Mouse (Mus musculus): ENCODE results near the gene Ctsz. TPM values are rescaled to one million over a fixed set of nuclear protein-coding genes. Genes with fewer than 3 reads are reported as not detected.

Ctsz gene
- total and polyA plus RNA-seq, 3 experiments: 141 to 417 (median 219) TPM

- DNase-seq (ENCODE audit: extremely low read depth): no peak
- no peak overlapping the region for H3K4me3 ChIP-seq (replicated peaks in 1 of 3; ENCODE audit: low read depth in 2 of 3, low read length in 2 of 3, poor library complexity in 1 of 3)
- H3K9ac ChIP-seq (ENCODE audit: insufficient read depth, low read depth): no peak overlapping the region
- no peaks in the 10 kb centered on the region for H3K36me3 ChIP-seq (replicated peaks in 1 of 2; ENCODE audit: control insufficient read depth in 1 of 2, insufficient read depth in 1 of 2, low read length in 1 of 2)
- in situ Hi-C loops (cut with MboI; ENCODE audit: low pct_ligation_motif_present, low pct_unique_long_range_greater_than_20kb, low sequenced_read_pairs) (no loop called here), dilution Hi-C loops (cut with MboI; ENCODE audit: extremely low pct_ligation_motif_present, extremely low pct_unique_long_range_greater_than_20kb, low sequenced_read_pairs) (no loop called here)
- H3K4me2 ChIP-seq (ENCODE audit: insufficient read depth, low read depth, poor library complexity, severe bottlenecking): no peak overlapping the region
- no peak overlapping the region for H3K27ac ChIP-seq (ENCODE audit: insufficient read depth, low read depth)
- TF ChIP-seq ZC3H11A (IDR thresholded peaks at IDR 0.05; ENCODE audit: low read depth, low read length) (no peak), SIN3A (IDR thresholded peaks at IDR 0.05; ENCODE audit: low read length) (no peak), CHD2 (IDR thresholded peaks at IDR 0.05; ENCODE audit: low read length) (no peak), ELF1 (IDR thresholded peaks at IDR 0.05; ENCODE audit: low read depth, low read length) (no peak), MAX (IDR thresholded peaks at IDR 0.05; ENCODE audit: low read length) (no peak), GABPA (IDR thresholded peaks at IDR 0.05; ENCODE audit: insufficient replicate concordance, low read depth, low read length) (no peak), JUND (conservative IDR thresholded peaks at IDR 0.05; ENCODE audit: low read depth, low read length) (no peak), ETS1 (conservative IDR thresholded peaks at IDR 0.05; ENCODE audit: low read depth, low read length) (no peak), KAT2A (IDR thresholded peaks at IDR 0.05; ENCODE audit: insufficient replicate concordance, low read length) (no peak), MAFK (IDR thresholded peaks at IDR 0.05; ENCODE audit: insufficient replicate concordance, low read length) (no peak), JUN (IDR thresholded peaks at IDR 0.05; ENCODE audit: insufficient read depth, low read depth, low read length) (no peak), MXI1 (IDR thresholded peaks at IDR 0.05; ENCODE audit: low read depth, low read length) (no peak), RAD21 (IDR thresholded peaks at IDR 0.05; ENCODE audit: low read depth, low read length) (no peak), RCOR1 (conservative IDR thresholded peaks at IDR 0.05; ENCODE audit: low read depth, low read length) (no peak)
- peaks cover 0 to 7% of the 10 kb centered on the region in 2 experiments; a peak in 2 of 4 replicates for H3K4me1 ChIP-seq (ENCODE audit: control insufficient read depth in 1 of 2, insufficient read depth in 2 of 2)
- H3K27me3 ChIP-seq (replicated peaks): no peaks in the 10 kb centered on the region
- no peaks in the 10 kb centered on the region for H3K79me2 ChIP-seq (replicated peaks; ENCODE audit: control insufficient read depth, extremely low read depth, insufficient read depth, poor library complexity, severe bottlenecking)
- H3K9me3 ChIP-seq (replicated peaks; ENCODE audit: low read length): no peaks in the 10 kb centered on the region
Observed at GRCm38 (mm10) chr2:174391936-174392335, 46.9 kb downstream of the Ctsz start.

- TF ChIP-seq USF2 (conservative IDR thresholded peaks at IDR 0.05; ENCODE audit: low read depth, low read length) (no peak), JUN (IDR thresholded peaks at IDR 0.05; ENCODE audit: insufficient read depth, low read depth, low read length) (no peak), HCFC1 (IDR thresholded peaks at IDR 0.05; ENCODE audit: low read depth, low read length) (no peak), CTCF (conservative IDR thresholded peaks at IDR 0.05 in 1 of 2, IDR thresholded peaks at IDR 0.05 in 1 of 2; ENCODE audit: low read depth in 2 of 2, low read length in 2 of 2) (no peak), MAX (IDR thresholded peaks at IDR 0.05; ENCODE audit: low read length) (no peak)
- no peak overlapping the region for H3K4me3 ChIP-seq (replicated peaks in 1 of 3; ENCODE audit: low read depth in 2 of 3, low read length in 2 of 3, poor library complexity in 1 of 3)
- H3K27me3 ChIP-seq (replicated peaks): no peaks in the 10 kb centered on the region
- dilution Hi-C loops (cut with MboI; ENCODE audit: extremely low pct_ligation_motif_present, extremely low pct_unique_long_range_greater_than_20kb, low sequenced_read_pairs): no loop called here
- H3K27ac ChIP-seq (ENCODE audit: insufficient read depth, low read depth): no peak overlapping the region
- H3K9me3 ChIP-seq (replicated peaks; ENCODE audit: low read length): no peaks in the 10 kb centered on the region
- H3K4me2 ChIP-seq (ENCODE audit: insufficient read depth, low read depth, poor library complexity, severe bottlenecking): no peak overlapping the region
- DNase-seq (ENCODE audit: extremely low read depth): no peak
- no peak overlapping the region for H3K9ac ChIP-seq (ENCODE audit: insufficient read depth, low read depth)
- no peaks in the 10 kb centered on the region for H3K79me2 ChIP-seq (replicated peaks; ENCODE audit: control insufficient read depth, extremely low read depth, insufficient read depth, poor library complexity, severe bottlenecking)
- in situ Hi-C loops (cut with MboI; ENCODE audit: low pct_ligation_motif_present, low pct_unique_long_range_greater_than_20kb, low sequenced_read_pairs): no loop called here
- H3K36me3 ChIP-seq (replicated peaks in 1 of 2; ENCODE audit: control insufficient read depth in 1 of 2, insufficient read depth in 1 of 2, low read length in 1 of 2): no peaks in the 10 kb centered on the region
- peaks cover 0 to 3% of the 10 kb centered on the region in 2 experiments; a peak in 1 of 4 replicates for H3K4me1 ChIP-seq (ENCODE audit: control insufficient read depth in 1 of 2, insufficient read depth in 2 of 2)
Observed at GRCm38 (mm10) chr2:174381021-174381420, 57.8 kb downstream of the Ctsz start.

Other genes starting within 250 kb of the Ctsz start
- 393 and 452 TPM in 2 replicates for gene Gnas, start 154.7 kb downstream of the Ctsz start, total RNA-seq (2012; rRNA removed)
- gene Gnas, start 154.7 kb downstream of the Ctsz start, total RNA-seq (2014; rRNA removed): 365 and 369 TPM in 2 replicates
- 502 and 537 TPM in 2 replicates for gene Gnas, start 154.7 kb downstream of the Ctsz start, polyA plus RNA-seq (2012; ENCODE audit: insufficient read length, low read depth)
- 48.9 and 55.7 TPM in 2 replicates for gene Gm20721, start 92.3 kb downstream of the Ctsz start, total RNA-seq (2012; rRNA removed)
- not detected in 2 replicates for gene Gm20721, start 92.3 kb downstream of the Ctsz start, total RNA-seq (2014; rRNA removed)
- gene Gm20721, start 92.3 kb downstream of the Ctsz start, polyA plus RNA-seq (2012; ENCODE audit: insufficient read length, low read depth): 259 and 363 TPM in 2 replicates
- 44.6 and 45.2 TPM in 2 replicates for gene Nelfcd, start 23.2 kb downstream of the Ctsz start, total RNA-seq (2012; rRNA removed)
- 39.1 and 41.5 TPM in 2 replicates for gene Nelfcd, start 23.2 kb downstream of the Ctsz start, total RNA-seq (2014; rRNA removed)
- gene Nelfcd, start 23.2 kb downstream of the Ctsz start, polyA plus RNA-seq (2012; ENCODE audit: insufficient read length, low read depth): 50.5 and 52.3 TPM in 2 replicates
- not detected in 2 replicates for gene Tubb1, start 11.7 kb upstream of the Ctsz start, total RNA-seq (2012; rRNA removed)
- not detected in 2 replicates for gene Tubb1, start 11.7 kb upstream of the Ctsz start, total RNA-seq (2014; rRNA removed)
- not detected in 2 replicates for gene Tubb1, start 11.7 kb upstream of the Ctsz start, polyA plus RNA-seq (2012; ENCODE audit: insufficient read length, low read depth)
- 699 and 716 TPM in 2 replicates for gene Atp5e, start 25.1 kb upstream of the Ctsz start, total RNA-seq (2012; rRNA removed)
- gene Atp5e, start 25.1 kb upstream of the Ctsz start, total RNA-seq (2014; rRNA removed): 664 and 673 TPM in 2 replicates
- 251 and 338 TPM in 2 replicates for gene Atp5e, start 25.1 kb upstream of the Ctsz start, polyA plus RNA-seq (2012; ENCODE audit: insufficient read length, low read depth)
- gene Prelid3b, start 34.0 kb upstream of the Ctsz start, total RNA-seq (2012; rRNA removed): 90.3 and 123 TPM in 2 replicates
- 187 TPM in 2 replicates for gene Prelid3b, start 34.0 kb upstream of the Ctsz start, total RNA-seq (2014; rRNA removed)
- 179 TPM in 2 replicates for gene Prelid3b, start 34.0 kb upstream of the Ctsz start, polyA plus RNA-seq (2012; ENCODE audit: insufficient read length, low read depth)
- 0.59 TPM in 2 replicates for gene Zfp831, start 204.5 kb upstream of the Ctsz start, total RNA-seq (2012; rRNA removed)
- gene Zfp831, start 204.5 kb upstream of the Ctsz start, total RNA-seq (2014; rRNA removed): 0.48 and 0.58 TPM in 2 replicates
- gene Zfp831, start 204.5 kb upstream of the Ctsz start, polyA plus RNA-seq (2012; ENCODE audit: insufficient read length, low read depth): 0.91 and 0.99 TPM in 2 replicates

Measured in CH12.LX (cell line).